Mouse (Mus musculus) stomach, embryonic 16.5 days (tissue): ENCODE results near the gene Adamts20. TPM values are rescaled to one million over a fixed set of nuclear protein-coding genes. Genes with fewer than 3 reads are reported as not detected.
A peak's percentile ranks its signal among the peaks of the same experiment; 100 is the strongest.

Experiments used
- ATAC-seq: fragments of 200-750 bp; cut with Nextera tagmentation; 2 replicates; pipeline ENCODE4 v1.8.0; 2017; ENCODE audit warnings: moderate number of reproducible peaks, moderate TSS enrichment; ENCODE audit not compliant: insufficient read depth, low FRiP score
- H3K27ac ChIP-seq: fragments of 300-500 bp; sonication (generic); 2 replicates; pipeline ENCODE4 v1.5.1; 2014; ENCODE audit warnings: low read length
- H3K27me3 ChIP-seq: fragments of 300-500 bp; sonication (generic); 2 replicates; pipeline ENCODE4 v1.6.1; 2014; ENCODE audit warnings: low read length, control low read depth, mixed read lengths; ENCODE audit not compliant: control insufficient read depth, insufficient read depth
- H3K36me3 ChIP-seq: fragments of 300-500 bp; sonication (generic); 2 replicates; pipeline ENCODE4 v1.6.1; 2014; ENCODE audit warnings: low read length; ENCODE audit not compliant: control insufficient read depth, insufficient read depth
- H3K4me1 ChIP-seq: fragments of 300-500 bp; sonication (generic); 2 replicates; pipeline ENCODE4 v1.6.1; 2014; ENCODE audit warnings: low read length, control low read depth, mixed read lengths; ENCODE audit not compliant: control insufficient read depth, insufficient read depth
- H3K4me2 ChIP-seq: fragments of 300-500 bp; sonication (generic); 2 replicates; pipeline ENCODE4 v1.6.1; 2014; ENCODE audit warnings: low read depth, low read length, mixed read lengths
- H3K4me3 ChIP-seq: fragments of 300-500 bp; sonication (generic); replicated peaks from 2 replicates; pipeline ENCODE4 v1.5.1; 2014; ENCODE audit warnings: mild to moderate bottlenecking, low read length
- H3K9ac ChIP-seq: fragments of 300-500 bp; sonication (generic); 2 replicates; pipeline ENCODE4 v1.6.1; 2014; ENCODE audit warnings: low read length
- H3K9me3 ChIP-seq: fragments of 300-500 bp; sonication (generic); replicated peaks from 2 replicates; pipeline ENCODE4 v1.6.1; 2016; ENCODE audit warnings: low read length, control low read depth; ENCODE audit not compliant: control insufficient read depth
- WGBS: fragments of 180-500 bp; shearing (Covaris S2); extraction: QIAGEN DNeasy Blood & Tissue Kit; methylation state at CpG from one replicate; pipeline ENCODE4 v1.1.7; 2014; 5-methylcytosine and 5-hydroxymethylcytosine counted together
- polyA plus RNA-seq: library from polyadenylated mRNA; unstranded; fragments of >200 nt; fragmentation: Nextera tagmentation; extraction: Ambion mirVana; gene quantifications from 2 replicates; pipeline ENCODE4 v1.2.1, GENCODE M21; 2015

Adamts20 gene
- polyA plus RNA-seq, 1 experiment from 2014 or later = 2.1 TPM

- H3K4me1 ChIP-seq = no peaks in the 10 kb centered on the region
- H3K4me3 ChIP-seq = no peak overlapping the region
- no peak overlapping the region for H3K27ac ChIP-seq
- no peaks in the 10 kb centered on the region for H3K9me3 ChIP-seq
- ATAC-seq = no peak
- H3K9ac ChIP-seq = no peak overlapping the region
- H3K27me3 ChIP-seq = no peaks in the 10 kb centered on the region
- 87% methylated on average over 4 of the region's 4 CpGs for WGBS
- H3K36me3 ChIP-seq = no peaks in the 10 kb centered on the region
- no peak overlapping the region for H3K4me2 ChIP-seq
Observed at GRCm38 (mm10) chr15:94239637-94240036, 225.6 kb downstream of the Adamts20 start.

- Histone ChIP-seq H3K27me3 (no peaks in the 10 kb centered on the region), H3K4me3 (no peak overlapping the region), H3K9me3 (no peaks in the 10 kb centered on the region), H3K9ac (no peak overlapping the region), H3K4me2 (no peak overlapping the region), H3K27ac (no peak overlapping the region), H3K36me3 (no peaks in the 10 kb centered on the region), H3K4me1 (no peaks in the 10 kb centered on the region)
- ATAC-seq = no peak
- WGBS = 42% methylated on average over 6 of the region's 6 CpGs
Observed at GRCm38 (mm10) chr15:94239127-94239526, 226.1 kb downstream of the Adamts20 start.

- peak overlapping the region; percentile 74 for H3K27ac ChIP-seq
Observed at GRCm38 (mm10) chr15:94238058-94238876, 227.0 kb downstream of the Adamts20 start.

GRCm38 (mm10) chr15:94236726-94237125 is 228.5 kb downstream of the Adamts20 start:
- 60% methylated on average over 2 of the region's 2 CpGs for WGBS
- Histone ChIP-seq H3K27me3 (no peaks in the 10 kb centered on the region), H3K9me3 (no peaks in the 10 kb centered on the region), H3K9ac (no peak overlapping the region), H3K36me3 (no peaks in the 10 kb centered on the region), H3K4me2 (no peak overlapping the region), H3K4me1 (no peaks in the 10 kb centered on the region), H3K4me3 (no peak overlapping the region), H3K27ac (peak overlapping the region; percentile 75)
- no peak for ATAC-seq

More at GRCm38 (mm10) chr15:94238058-94238876, 227.0 kb downstream of the Adamts20 start:
- 56% methylated on average over 14 of the region's 14 CpGs for WGBS
- Histone ChIP-seq H3K9me3 (no peaks in the 10 kb centered on the region), H3K27me3 (no peaks in the 10 kb centered on the region), H3K36me3 (no peaks in the 10 kb centered on the region), H3K4me3 (no peak overlapping the region), H3K9ac (no peak overlapping the region), H3K4me1 (no peaks in the 10 kb centered on the region), H3K4me2 (no peak overlapping the region)
- peak; percentile 56; the same call in 1 of the 2 replicates for ATAC-seq

- 50% methylated on average over 3 of the region's 3 CpGs for WGBS
- no peak; the same call in 1 of the 2 replicates for ATAC-seq
- Histone ChIP-seq H3K36me3 (no peaks in the 10 kb centered on the region), H3K27ac (peak overlapping the region; percentile 75; the same call in 1 of the 2 replicates), H3K4me2 (no peak overlapping the region), H3K27me3 (no peaks in the 10 kb centered on the region), H3K9ac (no peak overlapping the region), H3K9me3 (no peaks in the 10 kb centered on the region), H3K4me1 (no peaks in the 10 kb centered on the region), H3K4me3 (no peak overlapping the region)
Observed at GRCm38 (mm10) chr15:94236121-94236520, 229.1 kb downstream of the Adamts20 start.

GRCm38 (mm10) chr15:94235190-94235589 is 230.0 kb downstream of the Adamts20 start:
- no peak for ATAC-seq
- H3K27me3 ChIP-seq = no peaks in the 10 kb centered on the region
- no peak overlapping the region for H3K4me2 ChIP-seq
- H3K4me3 ChIP-seq = no peak overlapping the region
- no peaks in the 10 kb centered on the region for H3K36me3 ChIP-seq
- H3K27ac ChIP-seq = no peak overlapping the region
- WGBS = 75% methylated on average over 2 of the region's 2 CpGs
- no peaks in the 10 kb centered on the region for H3K4me1 ChIP-seq
- H3K9ac ChIP-seq = no peak overlapping the region
- no peaks in the 10 kb centered on the region for H3K9me3 ChIP-seq

GRCm38 (mm10) chr15:94231246-94231645 is 234.0 kb downstream of the Adamts20 start:
- Histone ChIP-seq H3K27me3 (no peaks in the 10 kb centered on the region), H3K4me3 (no peak overlapping the region), H3K27ac (no peak overlapping the region), H3K9me3 (no peaks in the 10 kb centered on the region), H3K9ac (no peak overlapping the region), H3K4me2 (no peak overlapping the region), H3K36me3 (no peaks in the 10 kb centered on the region), H3K4me1 (no peaks in the 10 kb centered on the region)
- 27% methylated on average over 5 of the region's 5 CpGs for WGBS
- ATAC-seq = no peak

- H3K4me3 ChIP-seq = no peak overlapping the region
- ATAC-seq = no peak
- 83% methylated on average over 1 of the region's 1 CpGs for WGBS
- H3K27me3 ChIP-seq = no peaks in the 10 kb centered on the region
- H3K36me3 ChIP-seq = no peaks in the 10 kb centered on the region
- no peaks in the 10 kb centered on the region for H3K9me3 ChIP-seq
- H3K4me2 ChIP-seq = no peak overlapping the region
- H3K4me1 ChIP-seq = 0 out of 2 replicates have a peak, but pooled peaks cover 3% of the 10 kb centered on the region
- no peak overlapping the region for H3K27ac ChIP-seq
- H3K9ac ChIP-seq = no peak overlapping the region
Observed at GRCm38 (mm10) chr15:94227388-94227787, 237.8 kb downstream of the Adamts20 start.

GRCm38 (mm10) chr15:94223101-94223500 is 242.1 kb downstream of the Adamts20 start:
- no peak overlapping the region for H3K9ac ChIP-seq
- 27% methylated on average over 8 of the region's 8 CpGs for WGBS
- no peak for ATAC-seq
- no peaks in the 10 kb centered on the region for H3K36me3 ChIP-seq
- no peak overlapping the region for H3K4me3 ChIP-seq
- no peak overlapping the region for H3K27ac ChIP-seq
- H3K4me2 ChIP-seq = no peak overlapping the region
- 0 out of 2 replicates have a peak, but pooled peaks cover 3% of the 10 kb centered on the region for H3K4me1 ChIP-seq
- no peaks in the 10 kb centered on the region for H3K9me3 ChIP-seq
- no peaks in the 10 kb centered on the region for H3K27me3 ChIP-seq
